Mouse (Mus musculus) layer of hippocampus, adult 9-11 months (tissue): ENCODE measurements around the gene Gpatch4.

Experiments
- DNase-seq: peaks from one replicate; pipeline ENCODE4 v3.0.0; 2022

Gene Gpatch4

GRCm38 (mm10) chr3:88101736-88102135, 58.8 kb downstream of the Gpatch4 start:
- no peak for DNase-seq

- no peak for DNase-seq
Measured at GRCm38 (mm10) chr3:88102196-88102595, 59.3 kb downstream of the Gpatch4 start.

- DNase-seq, result peak; percentile 82
Measured at GRCm38 (mm10) chr3:88102611-88103010, 59.7 kb downstream of the Gpatch4 start.
